Mouse (Mus musculus): ENCODE measurements at regions not wholly inside any gene's neighbourhood (a gene's known extent, or its start where the extent isn't known, plus 50 kb on each side); places are given as distances from the start of the nearest gene placed in this dataset.

- DNase-seq, result no peak
Measured at GRCm38 (mm10) chr10:44638678-44639077, 110.4 kb upstream of the Prdm1 start.

DNA sequence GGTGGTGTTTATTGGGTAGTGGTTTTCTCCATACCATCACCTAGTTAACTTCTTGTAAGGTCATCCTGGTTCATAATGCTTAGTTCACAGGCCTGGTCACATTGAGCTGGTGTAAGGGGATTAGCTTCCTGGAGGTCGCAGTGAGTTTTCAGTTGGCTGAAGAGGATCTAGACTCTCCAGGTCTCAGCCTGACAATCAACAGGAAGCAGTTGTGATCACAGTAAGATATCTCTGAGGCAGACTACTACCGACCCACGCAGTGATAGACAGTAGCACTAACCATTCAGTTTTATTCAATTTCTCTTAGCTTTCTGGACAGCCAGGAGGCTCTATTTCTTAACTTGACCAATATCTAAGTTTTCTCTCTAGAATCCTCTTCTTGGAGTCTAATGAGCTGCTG, 108.5 kb upstream of the Prdm1 start:
- no peak for DNase-seq

GRCm38 (mm10) chr10:44636061-44636460, 107.8 kb upstream of the Prdm1 start:
- no peak for DNase-seq

DNA sequence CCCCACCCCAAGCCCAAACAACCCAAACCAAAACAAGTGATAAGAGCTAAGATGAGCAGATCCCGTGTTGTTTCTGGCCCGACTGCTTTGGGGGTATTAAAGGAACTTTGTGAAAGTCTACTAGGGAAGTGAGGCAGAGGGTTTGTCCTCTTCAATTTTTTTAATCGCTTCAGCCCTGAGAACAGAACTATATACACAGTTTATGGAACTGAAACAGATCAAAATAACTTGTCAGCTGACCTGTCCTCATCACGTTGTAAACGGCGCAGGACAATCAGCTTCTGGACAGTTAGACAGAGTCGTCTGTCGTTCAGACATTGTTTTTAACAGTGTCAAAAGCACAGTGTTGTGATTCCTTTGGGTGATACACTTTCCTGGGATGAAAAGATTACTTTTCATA, 103.3 kb upstream of the Prdm1 start:
- DNase-seq, result no peak

DNA sequence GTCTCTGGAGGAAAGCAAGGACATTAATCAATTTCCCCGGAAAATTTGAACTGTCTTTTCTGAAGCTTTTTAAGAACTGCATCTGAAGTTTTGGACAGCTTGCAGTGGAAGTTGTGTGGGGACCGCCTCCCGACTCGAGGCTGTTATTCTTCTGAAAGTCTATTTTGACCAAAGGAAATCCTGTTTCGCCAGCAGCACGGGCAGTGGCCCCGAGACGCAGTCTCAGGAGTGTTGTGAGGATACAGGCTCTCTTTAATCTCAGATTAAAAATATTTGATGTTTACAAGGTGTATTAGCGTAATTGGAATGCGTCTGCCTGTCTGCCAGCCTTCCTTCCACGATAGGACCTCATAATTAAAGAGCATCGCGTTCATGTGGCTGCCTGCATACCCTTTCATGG, 102.2 kb upstream of the Prdm1 start:
- DNase-seq, result peak; percentile 35 to 45

- no peak for DNase-seq
Measured at GRCm38 (mm10) chr10:44628387-44628786, 100.1 kb upstream of the Prdm1 start.

GRCm38 (mm10) chr10:44627431-44627830, 99.1 kb upstream of the Prdm1 start:
- DNase-seq, result no peak

DNA sequence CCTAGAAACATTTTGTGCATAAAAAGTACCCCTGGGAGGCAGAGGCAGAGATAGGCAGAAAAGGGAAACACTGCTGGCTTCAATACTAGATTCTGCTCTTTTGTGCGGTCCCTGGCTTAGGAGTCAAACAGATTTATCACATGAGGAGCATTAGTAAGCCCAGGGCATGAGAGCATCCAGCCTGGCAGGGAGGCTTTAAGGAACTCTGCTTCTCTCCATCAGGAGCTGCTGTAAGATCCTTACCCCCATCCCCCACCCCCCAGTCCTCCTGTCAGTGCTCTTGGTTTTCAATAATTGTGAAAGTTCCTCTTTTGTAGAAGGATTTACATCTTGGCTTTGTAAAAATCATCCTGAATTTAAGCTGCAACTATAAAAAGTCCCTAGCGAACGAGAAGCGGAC, 97.2 kb upstream of the Prdm1 start:
- no peak for DNase-seq

- DNase-seq, result no peak
Measured at GRCm38 (mm10) chr10:44615586-44615985, 87.3 kb upstream of the Prdm1 start.

- DNase-seq, result no peak
Measured at GRCm38 (mm10) chr10:44612571-44612970, 84.3 kb upstream of the Prdm1 start.

DNA sequence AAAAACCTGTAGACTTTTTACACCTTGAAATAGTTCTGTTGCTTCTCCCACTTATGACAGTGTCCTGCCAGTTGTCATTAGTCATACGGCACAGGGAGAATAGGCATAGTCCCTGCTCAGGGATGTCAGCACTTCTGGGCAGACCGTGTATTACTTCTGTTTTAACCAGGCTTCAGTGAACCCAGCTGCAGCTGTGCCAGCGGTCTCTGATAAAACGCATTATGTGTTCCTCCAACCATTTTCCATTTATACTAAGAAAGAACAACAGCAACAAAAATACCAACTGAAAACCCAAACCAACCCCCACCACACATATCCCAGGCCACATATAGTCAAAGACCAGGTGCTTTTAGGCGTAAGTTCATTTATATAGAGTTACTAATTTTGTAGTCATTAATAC, 83.1 kb upstream of the Prdm1 start:
- no peak for DNase-seq

- DNase-seq, result no peak
Measured at GRCm38 (mm10) chr10:44609187-44609586, 80.9 kb upstream of the Prdm1 start.

GRCm38 (mm10) chr10:44607334-44607851, 79.1 kb upstream of the Prdm1 start:
- DNase-seq, result peak in 1 of 2 experiments; percentile 21

GRCm38 (mm10) chr10:44604512-44604911, 76.2 kb upstream of the Prdm1 start:
- no peak for DNase-seq

DNA sequence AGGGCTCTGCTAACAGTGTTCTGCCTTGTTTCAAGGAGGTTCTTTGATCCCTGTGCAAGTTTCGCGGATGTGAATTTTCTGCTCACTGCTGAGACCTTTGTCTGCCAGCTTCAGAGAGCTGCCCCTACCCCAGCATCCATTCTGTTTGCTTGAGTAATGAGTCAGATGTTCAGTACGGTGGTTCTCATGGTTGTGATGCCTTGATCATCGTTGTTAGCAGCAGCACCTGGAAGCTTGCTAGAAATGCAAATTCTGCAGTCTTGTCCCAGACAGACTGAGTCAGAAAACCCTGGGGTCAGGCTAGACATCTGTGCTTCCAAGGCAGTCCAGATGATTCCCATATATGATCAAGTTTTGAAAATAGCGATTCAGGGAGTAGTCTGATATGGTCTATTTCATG, 75.2 kb upstream of the Prdm1 start:
- no peak for DNase-seq

DNA sequence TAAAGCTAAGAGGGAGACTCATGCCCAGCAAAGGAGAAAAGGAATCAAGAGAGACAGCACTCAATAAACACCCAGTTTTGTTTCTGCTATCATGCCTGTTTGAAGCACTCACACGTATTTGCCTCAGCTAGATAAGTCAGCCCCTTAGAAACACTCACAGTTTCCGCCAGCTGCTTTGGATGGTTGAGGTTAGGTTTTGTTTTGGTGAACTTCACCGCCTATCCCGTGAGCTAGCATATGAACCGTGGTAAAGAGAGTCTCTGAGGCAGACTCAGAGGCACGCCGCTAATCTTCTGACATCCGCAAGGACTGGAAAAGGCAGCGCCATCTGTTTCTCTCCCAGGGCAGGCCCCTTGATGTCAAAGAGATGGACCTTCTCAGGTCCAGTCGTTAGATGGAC, 73.2 kb upstream of the Prdm1 start:
- no peak for DNase-seq

DNA sequence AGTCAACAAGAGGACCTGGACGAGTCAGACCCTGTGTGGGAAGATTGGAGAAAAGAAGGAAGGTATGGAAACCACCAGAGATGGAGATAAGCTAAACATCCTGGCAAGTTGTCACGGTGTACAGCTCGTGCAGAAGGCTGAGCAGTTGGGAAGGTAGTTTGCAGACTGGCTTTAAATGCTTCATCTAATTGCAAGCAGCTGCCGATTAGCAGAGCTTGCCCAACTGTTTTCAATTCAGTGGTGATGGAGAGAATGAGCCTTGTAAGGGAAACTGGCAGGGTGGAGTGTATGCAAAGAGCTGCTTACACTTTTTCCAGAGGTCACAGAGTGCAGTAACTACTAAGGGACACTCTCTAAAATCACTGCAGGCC, 71.6 kb upstream of the Prdm1 start:
- DNase-seq, result no peak

- DNase-seq, result no peak
Measured at GRCm38 (mm10) chr10:44599331-44599963, 71.1 kb upstream of the Prdm1 start.

- DNase-seq, result no peak
Measured at GRCm38 (mm10) chr10:44598615-44599014, 70.3 kb upstream of the Prdm1 start.

DNA sequence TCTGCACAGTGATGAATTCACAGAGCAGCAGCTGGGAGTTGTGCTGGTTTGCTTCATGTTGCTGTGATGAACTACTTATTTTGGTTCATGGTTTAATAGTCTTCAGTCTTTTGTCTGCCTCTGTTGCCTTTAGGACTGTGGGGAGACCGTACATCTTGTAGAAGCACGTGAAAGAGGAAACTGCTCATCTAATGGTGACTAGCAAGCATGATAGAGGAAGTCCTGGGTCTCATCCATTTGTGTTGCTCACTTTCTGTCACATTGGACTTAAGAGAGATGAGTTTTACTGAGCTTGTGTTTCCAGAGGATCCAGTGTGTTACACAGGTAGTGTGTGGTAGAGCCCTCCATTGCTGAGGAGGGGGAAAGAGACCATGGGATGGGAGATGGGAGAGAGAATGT, 67.6 kb upstream of the Prdm1 start:
- no peak for DNase-seq

- DNase-seq, result no peak
Measured at GRCm38 (mm10) chr10:44589842-44590241, 61.5 kb upstream of the Prdm1 start.

DNA sequence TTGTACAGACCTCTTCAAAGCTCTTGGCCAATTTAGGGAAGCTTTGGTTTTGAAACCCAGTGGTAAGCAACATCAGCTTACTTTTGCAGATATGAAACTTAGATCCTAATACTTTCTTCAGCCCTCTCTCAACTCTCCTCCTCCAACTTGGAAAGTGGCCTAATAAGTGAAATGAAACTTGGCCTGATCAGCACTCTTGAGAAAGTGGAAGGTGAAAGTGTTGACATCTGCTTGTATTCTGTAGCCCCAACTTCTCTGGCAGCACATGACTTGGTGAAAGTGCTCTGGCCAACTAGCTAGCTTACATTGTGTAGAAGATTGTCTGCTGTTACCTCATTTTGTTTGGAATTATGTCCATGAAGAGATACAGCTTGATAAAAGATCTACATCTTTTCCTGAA, 61.1 kb upstream of the Prdm1 start:
- peak in 1 of 2 experiments; percentile 12 for DNase-seq

DNA sequence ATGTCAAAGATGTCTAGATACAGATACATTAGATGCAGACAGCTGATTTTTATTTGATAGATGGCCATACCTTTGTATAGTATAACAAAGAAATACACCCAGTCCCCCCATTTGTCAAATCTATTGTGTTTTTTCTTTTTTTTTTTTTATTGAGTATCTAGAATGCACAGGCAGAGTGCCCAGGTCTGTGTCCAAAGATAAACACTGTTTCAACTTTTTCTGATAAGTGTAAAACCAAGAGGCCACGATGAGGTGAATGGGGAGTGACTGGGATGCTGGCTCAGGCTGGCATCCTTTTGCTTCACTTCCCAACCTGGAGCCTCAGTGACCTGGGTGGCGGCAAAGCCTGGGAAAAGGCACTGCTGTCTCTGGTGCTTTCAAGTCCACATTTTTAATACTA, 54.4 kb upstream of the Prdm1 start:
- no peak for DNase-seq

Data from adrenal gland, postnatal 36 days (tissue).